Mouse (Mus musculus): ENCODE data around the gene D630036H23Rik.
A peak's percentile ranks its signal among the peaks of the same experiment; 100 is the strongest.
"Not testable (repeated sequence)": the region's sequence is repeated elsewhere in the genome, so short reads cannot be mapped to it uniquely, and the experiment has no call there.

Gene D630036H23Rik

DNA sequence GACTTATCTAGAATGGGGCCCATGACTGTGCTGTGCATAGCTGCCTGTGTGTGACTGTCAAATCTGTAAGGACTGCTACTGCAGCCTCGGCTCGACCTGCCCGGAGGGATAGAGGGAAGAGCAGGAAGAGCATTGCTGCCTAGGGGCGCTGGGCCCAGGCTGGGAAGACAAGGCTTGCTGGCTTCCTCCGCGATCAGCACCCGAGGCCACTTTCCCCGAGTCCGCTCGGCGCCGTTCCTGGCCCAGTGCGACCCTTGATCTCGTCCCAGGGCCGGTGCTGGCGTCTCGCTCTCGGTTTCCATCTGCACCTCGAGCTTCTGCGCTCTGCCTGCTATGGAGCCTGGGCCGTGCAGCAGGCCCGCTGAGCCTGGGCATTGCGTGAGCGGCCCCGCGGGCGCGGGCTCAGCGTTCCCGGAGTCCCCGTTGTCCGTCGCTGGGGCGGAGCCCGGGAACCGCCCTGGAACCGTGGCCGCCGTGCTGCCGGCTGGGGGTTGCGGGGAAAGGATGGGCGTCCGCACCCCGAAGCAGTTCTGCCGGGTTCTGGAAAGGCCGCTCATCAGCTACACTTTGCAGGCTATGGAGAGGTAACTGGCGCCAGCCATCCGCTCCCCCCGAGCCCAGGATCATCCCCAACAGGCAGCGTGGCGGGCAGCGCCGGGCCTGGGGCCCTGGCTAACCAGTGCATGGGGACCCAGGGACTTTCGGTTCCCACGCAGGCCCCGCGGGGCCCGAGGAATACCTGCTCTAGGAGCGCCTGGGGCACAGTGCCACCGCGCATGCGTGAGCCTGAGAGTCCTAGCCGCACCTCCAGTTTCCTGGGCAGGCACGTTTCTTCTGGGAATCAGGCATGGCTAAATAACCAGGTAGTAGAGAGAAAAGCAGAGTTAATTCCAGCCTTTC, at the start of gene D630036H23Rik, which contains the start of gene Ispd:
TSS of gene D630036H23Rik (minus strand) at position 741 of the 900 bp plus-strand sequence.
TSS of gene Ispd (plus strand) at position 10 of the 900 bp plus-strand sequence.
- DNase-seq (ENCODE audit: low spot score), result peak; percentile 54

DNA sequence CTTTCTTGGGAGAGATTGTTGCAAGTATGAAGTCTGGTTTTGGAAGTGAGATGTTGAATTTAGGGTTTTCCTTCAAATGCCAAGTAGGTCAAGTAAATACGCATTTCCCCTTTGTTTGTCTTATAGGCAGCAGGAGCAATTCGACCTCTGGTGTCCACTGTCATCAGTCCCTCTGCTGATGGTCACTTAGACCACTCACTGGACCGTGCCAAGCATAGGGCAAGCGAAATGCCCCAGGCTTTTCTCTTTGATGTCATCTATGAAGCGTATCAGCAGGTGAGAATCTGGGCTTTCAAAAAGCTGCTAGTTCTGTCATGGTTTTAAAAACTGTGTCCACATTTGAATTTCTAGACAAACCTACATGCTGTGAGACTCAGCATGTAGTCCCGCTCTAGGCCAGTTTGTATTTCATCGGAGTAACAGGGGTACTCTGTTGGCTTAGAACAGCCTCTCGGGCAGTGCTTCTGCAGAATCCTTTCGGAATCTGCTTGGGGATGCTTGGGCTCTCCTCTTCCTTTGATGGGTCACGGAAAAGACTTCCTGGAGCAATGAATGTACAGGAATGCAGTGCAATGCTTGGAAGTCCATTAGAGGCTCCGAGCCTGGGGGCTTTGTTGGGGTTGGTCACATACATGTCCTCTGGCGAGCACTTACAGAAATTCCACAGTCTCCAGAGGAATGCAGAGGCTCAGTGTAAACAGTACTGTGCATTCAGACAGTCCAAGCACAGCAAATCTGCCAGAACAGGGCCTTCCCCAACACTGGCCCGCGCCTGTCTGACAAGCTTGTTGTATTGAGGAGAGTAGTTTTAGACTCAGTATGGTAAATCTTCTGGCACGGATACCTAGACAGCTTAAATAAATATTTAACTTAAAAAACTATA, 44.4 kb upstream of the D630036H23Rik start:
- DNase-seq (ENCODE audit: low spot score), result no peak

DNA sequence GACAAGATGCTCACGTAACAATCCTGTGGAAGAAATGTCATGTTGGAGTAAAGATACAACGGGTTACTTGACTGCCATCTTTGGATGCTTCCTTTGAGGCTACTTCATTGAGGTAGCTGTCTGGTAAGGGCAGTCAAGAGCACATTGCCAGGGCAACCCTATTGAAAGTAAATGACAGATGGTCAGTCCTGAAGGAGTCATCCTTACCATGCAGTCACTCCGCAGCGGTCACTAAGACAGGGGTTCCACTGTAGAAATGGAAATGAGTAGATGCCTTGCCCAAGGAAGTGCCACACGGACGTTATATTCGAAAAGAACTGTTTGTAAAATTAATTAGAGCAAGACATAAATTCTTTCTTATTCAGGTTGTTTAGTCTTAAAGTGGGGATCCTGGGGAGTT, 43.3 kb upstream of the D630036H23Rik start:
- no peak for DNase-seq (ENCODE audit: low spot score)

- no peak for DNase-seq (ENCODE audit: low spot score)
These were observed 41.7 kb upstream of the D630036H23Rik start for GRCm38 (mm10) chr12:36423677-36424076.

DNA sequence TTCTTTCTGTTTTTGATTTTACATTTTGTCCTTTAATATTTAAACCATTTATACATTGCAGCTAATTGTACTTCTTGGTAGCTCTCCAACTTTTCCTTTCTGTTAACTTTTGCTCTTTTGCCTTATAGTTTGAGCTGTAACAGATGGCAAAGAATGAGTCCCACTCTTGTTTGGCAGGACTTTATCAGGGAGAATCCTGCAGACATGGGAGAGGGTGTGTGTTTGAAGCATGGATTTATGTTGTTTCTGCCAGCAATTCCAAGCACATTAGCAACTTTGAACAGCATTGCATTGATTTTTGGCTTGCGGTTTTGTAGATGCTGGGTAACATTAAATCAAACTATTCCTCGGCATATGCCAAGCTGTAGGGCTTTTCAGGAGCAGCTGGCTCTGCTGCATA, 13.1 kb upstream of the D630036H23Rik start:
- no peak for DNase-seq (ENCODE audit: low spot score)

- no peak for DNase-seq (ENCODE audit: low spot score)
These were observed 5.0 kb upstream of the D630036H23Rik start for GRCm38 (mm10) chr12:36386991-36387390.

- DNase-seq (ENCODE audit: low spot score), result no peak
These were observed 3.4 kb upstream of the D630036H23Rik start for GRCm38 (mm10) chr12:36385386-36385785.

- no peak for DNase-seq (ENCODE audit: low spot score)
These were observed 1.2 kb downstream of the D630036H23Rik start for GRCm38 (mm10) chr12:36380806-36381205.

GRCm38 (mm10) chr12:36380254-36380653, 1.7 kb downstream of the D630036H23Rik start:
- DNase-seq (ENCODE audit: low spot score), result no peak

GRCm38 (mm10) chr12:36376391-36376790, 5.6 kb downstream of the D630036H23Rik start:
- DNase-seq (ENCODE audit: low spot score), result not testable (repeated sequence)

DNA sequence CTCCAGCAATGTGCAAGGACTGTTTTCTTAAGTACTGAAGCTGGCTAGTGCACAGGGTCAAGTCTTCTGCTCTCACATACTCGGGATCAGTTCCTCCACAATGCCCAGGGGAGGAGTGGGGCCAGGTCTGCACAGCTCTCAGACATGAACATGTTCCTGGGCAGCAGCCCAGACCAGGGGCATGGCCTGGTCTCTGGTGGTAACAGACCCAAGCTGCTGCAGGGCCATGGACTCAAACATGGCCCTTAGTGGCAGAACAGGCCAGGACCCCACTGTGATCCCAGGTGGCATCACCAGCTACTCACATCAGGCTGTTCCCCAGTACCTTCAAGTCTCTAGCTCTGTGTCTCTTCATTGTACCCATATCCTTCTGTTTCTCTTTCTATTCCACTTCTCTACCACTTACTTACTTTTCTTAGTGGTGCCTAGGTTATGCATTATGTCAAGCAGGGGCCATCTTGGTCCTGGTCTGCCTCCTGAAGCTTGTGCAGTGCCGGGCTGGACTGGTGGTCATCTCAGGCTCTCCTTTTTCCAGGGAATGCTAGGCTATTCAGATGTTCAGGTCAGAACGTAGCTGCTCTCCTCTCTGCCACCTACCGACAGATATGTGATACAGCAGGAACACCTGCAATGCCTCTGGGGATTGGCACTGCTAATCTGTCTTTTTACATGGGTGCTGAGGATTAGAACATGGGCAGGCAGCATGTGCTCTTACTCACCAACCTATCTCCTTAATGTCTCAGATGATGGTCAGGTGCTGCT, 8.6 kb downstream of the D630036H23Rik start:
- no peak for DNase-seq (ENCODE audit: low spot score)

- DNase-seq (ENCODE audit: low spot score), result no peak
These were observed 18.0 kb downstream of the D630036H23Rik start for GRCm38 (mm10) chr12:36364013-36364412.

- DNase-seq (ENCODE audit: low spot score), result no peak
These were observed 21.3 kb downstream of the D630036H23Rik start for GRCm38 (mm10) chr12:36360693-36361092.

- DNase-seq (ENCODE audit: low spot score), result no peak
These were observed 21.9 kb downstream of the D630036H23Rik start for GRCm38 (mm10) chr12:36360064-36360463.

DNA sequence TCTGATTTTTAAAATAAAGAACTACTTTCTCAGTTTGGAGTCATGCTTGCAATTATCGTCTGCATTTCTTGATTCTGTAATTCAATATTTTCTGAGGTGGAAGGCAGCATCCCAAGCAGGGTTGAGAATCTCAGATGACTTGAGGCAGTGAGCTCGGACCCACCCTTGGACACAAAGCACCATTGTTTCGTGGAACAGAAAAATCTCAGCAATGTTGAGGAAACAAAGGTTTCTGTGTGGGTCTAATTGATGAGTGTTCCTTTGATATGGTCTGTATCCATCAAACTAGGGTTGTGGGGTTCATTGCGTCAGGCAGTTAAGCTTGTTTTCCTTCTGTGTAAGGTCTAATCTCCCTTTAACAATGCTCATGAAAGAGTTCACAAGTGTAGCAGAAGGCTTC, 37.9 kb downstream of the D630036H23Rik start:
- DNase-seq (ENCODE audit: low spot score), result no peak

DNA sequence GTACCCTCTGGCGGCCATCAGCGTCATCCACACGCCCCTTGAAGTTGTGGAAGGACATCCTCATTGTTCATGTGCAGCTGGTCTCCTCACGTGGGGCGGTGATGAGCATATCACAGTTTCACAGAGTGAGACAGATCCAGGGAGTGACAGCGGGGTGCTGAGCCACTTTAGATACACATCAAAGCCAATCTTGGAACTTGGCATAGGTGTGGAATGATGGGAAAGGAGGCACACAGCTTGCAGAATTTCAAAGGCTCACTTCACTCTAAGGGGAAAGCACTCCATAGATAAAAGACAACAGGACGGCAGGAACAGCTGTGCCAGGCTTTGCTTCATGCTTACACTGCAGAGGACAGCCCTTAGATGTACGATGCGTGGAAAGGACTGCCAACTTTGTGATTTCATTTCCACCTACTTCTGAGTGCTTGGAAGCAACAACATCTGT, 48.1 kb downstream of the D630036H23Rik start:
- DNase-seq (ENCODE audit: low spot score), result no peak

DNA sequence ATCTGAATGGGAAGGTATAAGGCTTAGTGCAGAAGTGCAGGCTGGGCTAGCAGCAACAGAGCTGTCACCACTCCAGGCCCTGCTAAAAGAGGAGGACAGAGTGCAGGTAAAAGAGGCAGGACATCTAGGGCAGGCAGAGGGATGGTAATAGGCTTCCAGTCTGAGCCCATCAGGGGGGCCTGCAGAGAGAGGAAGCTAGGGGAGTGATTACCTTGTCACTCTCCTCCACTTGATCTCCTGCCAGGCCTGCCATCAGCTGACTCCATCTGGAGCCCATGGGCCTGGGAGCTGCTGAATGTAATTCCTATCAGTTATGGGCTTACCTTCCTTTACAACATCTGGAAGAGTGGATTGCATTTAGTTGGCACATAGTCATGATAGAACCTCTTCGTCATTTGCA, 49.3 kb downstream of the D630036H23Rik start:
- no peak for DNase-seq (ENCODE audit: low spot score)

Data from layer of hippocampus, adult 9-10 months (tissue).